Mouse (Mus musculus) brain, embryonic 14.5 days (tissue): Measurements from ENCODE around the gene Slc5a1. TPM values are rescaled to one million over a fixed set of nuclear protein-coding genes. Genes with fewer than 3 reads are reported as not detected.

Source experiments
- DNase-seq: peaks from one replicate; pipeline ENCODE4 v3.0.0-alpha.2; 2011; ENCODE audit warnings: low read depth
- CTCF ChIP-seq: fragments of 200-500 bp; IDR thresholded peaks from 2 replicates; pipeline ENCODE4 v1.5.1; 2012; ENCODE audit warnings: inconsistent platforms, mild to moderate bottlenecking, moderate library complexity, borderline replicate concordance; ENCODE audit not compliant: insufficient read depth, insufficient read length; ENCODE audit errors: extremely low read depth
- POLR2A ChIP-seq: fragments of 200-500 bp; IDR thresholded peaks from 2 replicates; pipeline ENCODE4 v1.6.1; 2012; ENCODE audit warnings: mild to moderate bottlenecking, inconsistent platforms, borderline replicate concordance; ENCODE audit not compliant: poor library complexity, insufficient read depth, insufficient read length, severe bottlenecking; ENCODE audit errors: extremely low read depth
- polyA plus RNA-seq: library from polyadenylated mRNA; depleted of rRNA; stranded (reverse); fragments of >200 nt; gene quantifications from 2 replicates; pipeline ENCODE4 v1.2.3, GENCODE M21; 2012; rRNA removed

Slc5a1 gene
- polyA plus RNA-seq = 0.07 and 0.10 TPM in 2 replicates

DNA sequence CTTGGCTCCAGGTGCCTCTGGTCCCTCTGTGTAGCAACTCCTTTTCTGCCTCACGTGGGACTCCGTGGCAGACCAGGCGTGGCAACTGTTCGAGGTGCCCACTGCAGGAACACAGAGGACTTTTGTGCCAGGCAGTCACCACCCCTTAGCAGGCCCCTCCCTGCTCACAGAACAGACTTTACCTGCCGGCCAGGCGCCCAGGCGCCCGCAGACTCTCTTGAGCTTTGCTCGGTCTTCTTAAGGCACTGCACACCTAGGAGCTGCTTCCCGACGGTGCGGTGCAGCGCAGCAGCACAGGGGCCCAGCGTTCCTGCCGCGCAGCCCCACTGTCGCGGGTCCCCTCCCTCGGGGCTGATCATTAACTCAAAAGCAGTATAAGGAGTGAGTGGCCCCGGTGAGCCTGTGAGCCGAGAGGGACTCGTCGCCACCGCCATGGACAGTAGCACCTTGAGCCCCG is at the start of gene Slc5a1:
TSS of gene Slc5a1 (plus strand) at position 195 of the 457 bp plus-strand sequence.
- no peak for DNase-seq
- TF ChIP-seq CTCF = no peak
- no peak for TF ChIP-seq POLR2A

DNA sequence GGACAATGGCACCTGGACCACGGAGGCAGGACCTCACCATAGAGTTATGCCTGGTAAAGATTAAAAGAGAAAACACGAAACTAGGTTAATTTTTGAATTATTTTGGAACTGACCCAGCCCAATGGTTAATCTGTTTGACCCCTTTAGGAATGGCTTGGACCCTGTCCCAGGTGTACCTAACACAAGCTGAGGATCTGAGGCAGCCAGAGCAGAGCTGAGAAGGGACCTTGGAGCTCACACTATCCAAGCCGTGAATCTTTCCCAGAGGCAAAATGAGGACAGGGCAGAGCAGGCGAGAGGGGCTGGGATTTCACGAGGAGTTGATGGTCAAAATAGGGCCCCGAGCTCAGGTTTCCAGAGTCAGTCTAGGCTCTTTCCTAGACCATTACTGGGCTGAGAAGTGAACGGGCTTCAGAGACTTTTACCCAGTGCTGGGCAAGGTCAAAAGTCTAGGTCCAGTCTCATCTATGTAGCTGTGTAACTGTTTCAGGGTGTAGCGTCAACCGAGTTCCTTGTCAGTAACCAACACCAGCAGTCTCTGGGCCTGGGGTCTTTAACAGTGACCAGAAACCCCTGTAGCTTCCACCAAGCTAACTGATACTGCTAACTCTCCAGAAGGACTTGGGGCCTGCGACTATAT is 47.8 kb upstream of the Slc5a1 start:
- TF ChIP-seq CTCF (no peak), POLR2A (no peak)
- no peak for DNase-seq

DNA sequence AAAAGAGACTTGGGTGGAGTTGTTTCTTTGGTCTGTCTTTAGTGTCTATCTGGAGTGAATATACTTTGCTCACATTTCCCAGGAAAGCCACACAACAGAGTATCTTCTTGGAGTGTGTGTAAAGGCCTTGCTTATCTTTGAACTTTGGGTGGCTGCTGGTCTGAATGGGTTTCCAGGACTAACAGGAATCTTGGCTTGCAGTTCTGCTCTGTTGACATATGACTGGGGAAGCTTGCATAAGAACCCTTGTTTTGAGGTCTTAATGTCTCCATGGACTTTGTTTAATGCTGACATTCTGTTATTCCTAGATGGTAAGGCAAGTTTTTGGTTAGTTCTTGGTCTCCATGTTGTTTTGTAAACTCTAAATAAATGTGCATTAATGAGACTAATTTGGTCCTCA is 33.9 kb upstream of the Slc5a1 start:
- DNase-seq = no peak
- no peak for TF ChIP-seq CTCF
- TF ChIP-seq POLR2A = no peak

DNA sequence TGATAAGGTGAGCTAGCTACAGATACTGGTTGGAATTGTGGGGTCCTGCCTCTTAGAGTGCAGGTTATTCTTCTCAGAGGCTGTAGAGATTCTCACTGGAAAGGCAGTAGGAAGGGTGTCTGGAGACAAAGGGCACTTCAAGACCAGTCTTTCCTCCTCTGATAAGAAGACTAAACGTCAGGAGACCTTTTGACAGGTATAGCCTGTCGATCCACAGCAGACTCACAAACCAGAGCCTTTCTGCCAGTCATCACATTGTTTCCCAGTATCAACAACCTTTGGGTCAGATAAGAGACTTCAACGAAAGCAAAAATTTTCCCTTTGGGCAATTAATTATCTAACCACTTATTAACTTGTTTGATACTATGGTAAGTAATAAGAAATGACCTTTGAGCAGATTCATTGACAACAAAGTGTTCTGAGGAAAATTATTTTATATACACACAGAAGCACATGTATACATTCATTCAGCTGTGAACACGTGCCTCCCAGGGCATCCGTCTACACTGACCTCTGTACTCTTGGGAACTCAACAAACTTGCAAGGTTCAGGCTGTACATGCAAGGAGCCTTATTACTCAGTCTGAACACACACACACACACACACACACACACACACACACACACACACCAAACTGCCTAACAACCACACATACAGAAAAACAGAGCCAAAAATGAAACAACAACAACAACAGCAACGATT is 27.4 kb upstream of the Slc5a1 start:
- no peak for TF ChIP-seq POLR2A
- TF ChIP-seq CTCF = no peak
- DNase-seq = no peak

DNA sequence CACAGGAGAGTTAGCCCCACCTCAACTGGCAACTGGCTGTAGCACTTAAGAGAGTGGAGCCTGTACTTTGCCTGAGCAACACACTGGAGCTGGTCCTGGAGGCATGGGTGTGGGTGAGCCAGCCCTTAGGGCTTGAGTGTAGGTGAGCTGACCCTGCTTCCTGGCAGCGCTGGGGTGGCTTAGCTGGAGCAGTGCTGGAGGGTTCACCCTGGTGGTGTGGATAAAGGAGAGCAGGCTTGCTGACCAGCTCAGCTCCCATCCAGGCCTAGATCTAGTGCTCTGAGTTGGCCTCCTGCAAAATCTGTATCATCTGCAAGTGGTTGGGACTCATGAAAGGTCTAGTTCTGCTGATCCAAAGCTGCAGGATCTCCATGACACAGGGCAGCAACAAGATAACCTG is 21.1 kb upstream of the Slc5a1 start:
- TF ChIP-seq POLR2A (no peak), CTCF (no peak)

DNA sequence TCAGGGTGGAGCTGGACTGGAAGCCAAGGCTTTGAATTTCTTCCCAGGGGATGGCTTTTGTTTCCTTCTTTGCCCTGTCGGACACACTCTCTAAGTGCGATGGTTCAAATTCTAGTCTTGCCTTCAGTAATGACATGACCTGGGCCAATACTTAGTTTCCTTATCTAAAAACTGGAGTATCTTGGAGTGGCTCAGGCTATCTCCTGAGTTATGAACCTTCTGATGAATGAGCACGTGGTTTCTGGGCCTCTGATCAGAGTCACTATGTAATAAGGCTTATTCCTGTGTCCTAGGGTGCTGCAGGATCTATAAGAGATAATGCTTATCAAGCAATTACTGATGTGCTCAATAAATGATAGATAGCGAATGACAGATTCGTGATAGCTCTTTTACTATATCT is 19.4 kb upstream of the Slc5a1 start:
- no peak for TF ChIP-seq POLR2A
- no peak for TF ChIP-seq CTCF
- no peak for DNase-seq

More for the DNA sequence above, 21.1 kb upstream of the Slc5a1 start:
- DNase-seq = no peak

DNA sequence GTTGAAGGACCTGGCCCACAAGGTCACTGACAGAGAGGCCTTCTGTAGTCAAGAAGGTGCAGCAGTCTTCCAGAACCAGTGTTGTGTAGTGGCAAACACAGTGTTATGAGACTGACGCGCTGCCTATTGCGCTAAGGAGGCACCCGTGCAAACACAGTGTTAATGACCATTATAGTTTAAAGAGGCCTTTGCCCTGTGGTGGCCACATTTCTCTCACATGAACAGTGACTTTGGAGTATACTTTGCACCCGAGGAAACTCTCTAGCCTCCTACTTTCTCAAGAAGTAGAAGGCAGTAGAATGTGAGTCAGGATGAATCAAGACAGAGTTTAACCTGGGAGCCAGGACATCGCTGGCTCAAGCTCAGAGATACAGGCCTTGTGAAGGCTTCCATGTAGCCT is 12.7 kb upstream of the Slc5a1 start:
- TF ChIP-seq POLR2A (no peak), CTCF (no peak)
- no peak for DNase-seq

DNA sequence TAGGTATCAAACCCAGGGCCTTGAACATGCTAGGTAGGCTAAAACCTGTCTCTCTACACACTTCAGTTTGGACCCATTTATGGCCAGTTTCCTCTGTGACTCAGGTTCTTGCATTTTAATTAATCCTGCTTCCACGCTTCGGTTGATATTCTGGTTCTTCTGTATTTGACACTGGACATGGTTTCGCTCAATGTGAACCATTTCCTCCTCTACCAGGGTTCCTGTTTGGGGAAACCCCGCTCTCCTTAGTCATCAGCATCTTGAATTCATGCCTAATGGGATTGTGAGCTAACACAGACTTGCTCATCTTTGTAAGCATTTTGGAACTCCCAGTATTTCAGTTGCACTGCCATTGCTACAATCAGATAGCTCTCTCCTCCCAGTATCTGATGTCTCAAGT is 8.7 kb upstream of the Slc5a1 start:
- no peak for DNase-seq
- TF ChIP-seq CTCF (no peak), POLR2A (no peak)

DNA sequence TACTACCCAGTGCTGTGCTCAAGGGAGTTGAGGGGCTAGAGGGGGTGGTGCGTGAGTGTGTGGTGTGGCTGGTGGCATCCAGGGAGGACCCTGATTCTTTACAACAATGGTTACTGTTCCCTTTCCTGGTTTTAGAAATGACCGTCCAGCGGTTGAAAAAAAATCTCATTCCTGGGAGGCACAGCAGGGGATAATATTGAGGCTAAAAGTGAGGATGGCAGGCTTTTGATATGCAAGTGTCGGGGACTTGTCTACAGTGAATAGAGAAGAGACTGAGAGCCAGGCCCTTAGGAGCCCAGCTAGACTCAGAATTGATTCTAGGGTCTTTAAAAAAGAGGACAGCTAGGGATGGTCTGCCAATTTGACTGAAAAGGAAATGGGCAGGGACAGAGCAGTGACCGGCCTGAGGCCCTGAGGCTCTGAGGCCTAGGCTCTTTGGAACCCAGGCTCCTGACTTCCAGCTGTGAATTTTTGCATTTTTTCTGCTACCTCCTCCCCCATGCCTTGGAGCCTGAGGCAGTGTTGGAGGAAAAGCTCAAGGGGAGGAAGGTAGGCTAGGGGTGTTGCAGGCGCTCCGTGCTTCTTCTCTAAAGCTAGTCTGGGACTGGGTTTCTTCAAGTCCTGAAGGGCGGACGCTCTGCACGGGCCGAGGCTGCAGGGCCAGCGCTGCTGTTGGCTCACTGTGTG is 1.5 kb upstream of the Slc5a1 start:
- TF ChIP-seq POLR2A = no peak
- TF ChIP-seq CTCF = no peak
- no peak for DNase-seq

DNA sequence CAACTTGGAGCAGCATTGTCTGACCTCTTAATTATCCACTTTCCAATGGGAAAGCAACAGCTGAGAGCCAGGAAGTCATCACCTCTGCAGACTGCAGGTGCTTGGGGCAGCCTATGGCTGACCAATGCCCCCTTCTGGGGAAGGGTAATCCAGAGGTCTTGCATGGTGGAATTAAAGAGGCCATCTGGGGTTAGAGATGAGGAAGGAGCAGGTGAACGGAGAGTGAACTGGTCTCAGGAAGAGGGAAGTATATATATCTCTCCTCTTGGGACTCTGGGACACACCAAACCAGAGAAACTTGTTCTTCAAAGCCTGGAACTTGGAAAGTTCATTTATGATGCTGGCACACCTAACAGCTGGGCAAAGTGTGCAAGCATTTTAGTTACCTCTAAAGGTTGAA is 857 bp downstream of the Slc5a1 start:
- no peak for TF ChIP-seq POLR2A
- no peak for TF ChIP-seq CTCF
- DNase-seq = no peak

DNA sequence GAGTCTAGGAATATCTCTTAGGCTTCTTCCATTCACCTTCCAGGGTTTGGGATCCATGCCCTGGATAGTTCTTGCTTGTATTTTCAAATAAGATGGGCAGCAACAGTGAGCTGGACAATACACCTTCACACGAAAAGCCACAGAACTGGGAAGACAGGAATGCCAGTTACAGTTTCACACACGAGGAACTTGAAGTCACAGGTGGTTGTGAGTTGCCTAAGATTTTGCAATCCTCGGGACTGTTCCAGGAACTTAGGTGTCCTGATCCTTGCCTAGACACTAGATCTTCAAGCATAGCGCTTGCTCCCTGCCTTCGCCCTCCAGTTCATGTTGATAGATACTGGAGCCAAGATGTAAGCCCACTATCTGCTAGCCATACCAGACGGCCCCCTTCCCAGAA is 1.6 kb downstream of the Slc5a1 start:
- TF ChIP-seq CTCF (no peak), POLR2A (no peak)

More for the DNA sequence above, 1.6 kb downstream of the Slc5a1 start:
- no peak for DNase-seq
